Comparison of ENCODE assay signal across 19 mouse cellular contexts in genomic region chr10:83970501-83970900, GRCm38 (mm10).
DNase-seq lines count a peak whose midpoint lies in the region; ATAC-seq and TF ChIP-seq lines count a peak whose summit lies in the region.
"Had no signal": no experiment of that assay in that cellular context is flagged by ENCODE, and none has a peak within 500 bp of the region (broad histone marks: within the 10 kb centered on the region; RNA-seq: fewer than 3 reads in every experiment).

No protein-coding gene starts in this region.

- H3K27ac ChIP-seq in heart, adult 2 months = no peak overlapping the region
- no peak overlapping the region; the same call in 1 of the 2 replicates for H3K27ac ChIP-seq in lung, embryonic 16.5 days (ENCODE audit: low read length)
- 0 out of 2 replicates have a peak overlapping the region, but pooled peaks have one; percentile 3 for H3K27ac ChIP-seq in heart, embryonic 13.5 days (replicated peaks)
- no peak overlapping the region for H3K27ac ChIP-seq in midbrain, embryonic 11.5 days (ENCODE audit: low read depth, low read length)
- no peak overlapping the region for H3K27ac ChIP-seq in midbrain, postnatal 0 days (ENCODE audit: low read depth, low read length)
- H3K27ac ChIP-seq: embryonic facial prominence, embryonic 15.5 days; forebrain, embryonic 15.5 days; hindbrain, embryonic 13.5 days; macrophage; midbrain, embryonic 13.5 days had no signal

- TF ChIP-seq EP300 in heart, adult 2 months (IDR thresholded peaks at IDR 0.05; ENCODE audit: insufficient read depth, low read depth, low read length) = no peak

- DNase-seq in heart, adult 2 months = peak in 1 of 2 experiments; percentile 41
- DNase-seq in heart, postnatal 25 days (ENCODE audit: low spot score) = no peak
- DNase-seq in lung, postnatal 25 days (ENCODE audit: low spot score) = no peak
- DNase-seq in kidney, postnatal 4 days = peak; percentile 39 to 52
- no peak for DNase-seq in midbrain, embryonic 11.5 days (ENCODE audit: low spot score, missing footprints)
- no peak for DNase-seq in midbrain, postnatal 0 days (ENCODE audit: low spot score)
- DNase-seq: adrenal gland, postnatal 10 days; cerebellum, adult 8-10 months; left cerebral cortex, postnatal 4 days; thymus, postnatal 25 days had no signal

- no peaks in the 10 kb centered on the region for H3K36me3 ChIP-seq in heart, adult 2 months (ENCODE audit: control insufficient read depth, insufficient read depth, low read length)
- H3K36me3 ChIP-seq in lung, embryonic 16.5 days (ENCODE audit: control insufficient read depth, insufficient read depth, low read length) = no peaks in the 10 kb centered on the region
- no peaks in the 10 kb centered on the region for H3K36me3 ChIP-seq in heart, embryonic 13.5 days
- H3K36me3 ChIP-seq in midbrain, embryonic 11.5 days (ENCODE audit: control insufficient read depth, insufficient read depth, low read length) = no peaks in the 10 kb centered on the region
- H3K36me3 ChIP-seq in midbrain, postnatal 0 days (ENCODE audit: insufficient read depth, low read length) = no peaks in the 10 kb centered on the region
- H3K36me3 ChIP-seq: embryonic facial prominence, embryonic 15.5 days; forebrain, embryonic 15.5 days; G1E; hindbrain, embryonic 13.5 days; midbrain, embryonic 13.5 days had no signal

- peak; percentile 29; the same call in 1 of the 2 replicates for TF ChIP-seq CTCF in heart, adult 2 months (IDR thresholded peaks at IDR 0.05)
- no peak for TF ChIP-seq CTCF in midbrain, postnatal 0 days (IDR thresholded peaks at IDR 0.05)

- 50% methylated on average over 3 of the region's 3 CpGs for WGBS in heart, adult 2 months
- 42% methylated on average over 3 of the region's 3 CpGs for WGBS in lung, embryonic 16.5 days
- WGBS in heart, embryonic 13.5 days = 49% methylated on average over 3 of the region's 3 CpGs
- WGBS in midbrain, embryonic 11.5 days = 73% methylated on average over 3 of the region's 3 CpGs
- 75% methylated on average over 3 of the region's 3 CpGs for WGBS in midbrain, postnatal 0 days

- no peak overlapping the region for H3K4me2 ChIP-seq in lung, embryonic 16.5 days (ENCODE audit: low read depth, low read length)
- no peak overlapping the region for H3K4me2 ChIP-seq in heart, embryonic 13.5 days
- H3K4me2 ChIP-seq in midbrain, embryonic 11.5 days = no peak overlapping the region
- no peak overlapping the region for H3K4me2 ChIP-seq in midbrain, postnatal 0 days (ENCODE audit: low read depth, low read length, poor library complexity, severe bottlenecking)
- H3K4me2 ChIP-seq: embryonic facial prominence, embryonic 15.5 days; forebrain, embryonic 15.5 days; hindbrain, embryonic 13.5 days; liver, embryonic 11.5 days; midbrain, embryonic 13.5 days had no signal

- intact Hi-C loops in heart, adult 2 months (cut with DNase I) = no loop called here
- intact Hi-C loops in heart, postnatal 25 days (cut with DNase I) = no loop called here

- H3K9me3 ChIP-seq in lung, embryonic 16.5 days (ENCODE audit: control insufficient read depth, low read length) = no peaks in the 10 kb centered on the region
- H3K9me3 ChIP-seq in heart, embryonic 13.5 days = no peaks in the 10 kb centered on the region
- H3K9me3 ChIP-seq in midbrain, embryonic 11.5 days (ENCODE audit: control insufficient read depth, low read length) = no peaks in the 10 kb centered on the region
- H3K9me3 ChIP-seq in midbrain, postnatal 0 days (ENCODE audit: low read length) = peaks cover 3% of the 10 kb centered on the region; the same call in 1 of the 2 replicates
- H3K9me3 ChIP-seq: embryonic facial prominence, embryonic 15.5 days; forebrain, embryonic 15.5 days; hindbrain, embryonic 13.5 days; midbrain, embryonic 13.5 days had no signal

- ATAC-seq in lung, embryonic 16.5 days (ENCODE audit: low read depth) = peak; percentile 60
- ATAC-seq in heart, embryonic 13.5 days (ENCODE audit: extremely low read depth, insufficient number of reproducible peaks, low FRiP score, low TSS enrichment) = no peak
- ATAC-seq in midbrain, embryonic 11.5 days (ENCODE audit: low FRiP score) = no peak
- ATAC-seq in midbrain, postnatal 0 days (ENCODE audit: low FRiP score) = no peak
- ATAC-seq: forebrain, embryonic 15.5 days; midbrain, embryonic 13.5 days had no signal

- no peaks in the 10 kb centered on the region for H3K27me3 ChIP-seq in heart, adult 2 months (ENCODE audit: control insufficient read depth, insufficient read depth, low read length)
- H3K27me3 ChIP-seq in lung, embryonic 16.5 days (ENCODE audit: control insufficient read depth, insufficient read depth, low read depth, low read length) = no peaks in the 10 kb centered on the region
- no peaks in the 10 kb centered on the region for H3K27me3 ChIP-seq in heart, embryonic 13.5 days (replicated peaks)
- no peaks in the 10 kb centered on the region for H3K27me3 ChIP-seq in midbrain, embryonic 11.5 days (ENCODE audit: control insufficient read depth, insufficient read depth, low read length)
- no peaks in the 10 kb centered on the region for H3K27me3 ChIP-seq in midbrain, postnatal 0 days (ENCODE audit: insufficient read depth, low read length)
- H3K27me3 ChIP-seq: embryonic facial prominence, embryonic 15.5 days; forebrain, embryonic 15.5 days; hindbrain, embryonic 13.5 days; midbrain, embryonic 13.5 days had no signal

- no peak for TF ChIP-seq POLR2A in heart, adult 2 months (IDR thresholded peaks at IDR 0.05; ENCODE audit: insufficient read depth, low read depth, low read length)

- H3K4me3 ChIP-seq in heart, adult 2 months = no peak overlapping the region
- H3K4me3 ChIP-seq in lung, embryonic 16.5 days (ENCODE audit: low read length) = no peak overlapping the region
- H3K4me3 ChIP-seq in heart, embryonic 13.5 days = no peak overlapping the region
- no peak overlapping the region for H3K4me3 ChIP-seq in midbrain, embryonic 11.5 days (ENCODE audit: low read depth, low read length)
- H3K4me3 ChIP-seq in midbrain, postnatal 0 days (ENCODE audit: low read depth, low read length) = no peak overlapping the region
- H3K4me3 ChIP-seq: embryonic facial prominence, embryonic 15.5 days; forebrain, embryonic 15.5 days; hindbrain, embryonic 13.5 days; midbrain, embryonic 13.5 days had no signal

- no peaks in the 10 kb centered on the region for H3K79me2 ChIP-seq in heart, adult 2 months (replicated peaks; ENCODE audit: control insufficient read depth, insufficient read depth, low read length)

- peaks cover 2% of the 10 kb centered on the region for H3K4me1 ChIP-seq in heart, adult 2 months (ENCODE audit: control insufficient read depth, insufficient read depth, low read length)
- 0 out of 2 replicates have a peak, but pooled peaks cover 4% of the 10 kb centered on the region for H3K4me1 ChIP-seq in lung, embryonic 16.5 days (replicated peaks; ENCODE audit: control insufficient read depth, insufficient read depth, low read length)
- peaks cover 23% of the 10 kb centered on the region for H3K4me1 ChIP-seq in heart, embryonic 13.5 days
- H3K4me1 ChIP-seq in midbrain, embryonic 11.5 days (ENCODE audit: control insufficient read depth, insufficient read depth, low read length) = no peaks in the 10 kb centered on the region
- no peaks in the 10 kb centered on the region for H3K4me1 ChIP-seq in midbrain, postnatal 0 days (ENCODE audit: insufficient read depth, low read length)
- H3K4me1 ChIP-seq: hindbrain, embryonic 13.5 days; midbrain, embryonic 13.5 days had no signal

- H3K9ac ChIP-seq in heart, adult 2 months (ENCODE audit: low read depth, low read length) = no peak overlapping the region
- H3K9ac ChIP-seq in lung, embryonic 16.5 days (ENCODE audit: low read length) = no peak overlapping the region
- H3K9ac ChIP-seq in heart, embryonic 13.5 days = no peak overlapping the region
- no peak overlapping the region for H3K9ac ChIP-seq in midbrain, embryonic 11.5 days (ENCODE audit: low read length)
- H3K9ac ChIP-seq in midbrain, postnatal 0 days (replicated peaks; ENCODE audit: low read length, poor library complexity, severe bottlenecking) = no peak overlapping the region
- H3K9ac ChIP-seq: embryonic facial prominence, embryonic 15.5 days; forebrain, embryonic 15.5 days; hindbrain, embryonic 13.5 days; midbrain, embryonic 13.5 days had no signal

Comparison
In these comparisons a context has a peak if more than half of its experiments do, and no peak if none do; other contexts are left out.
1. DNase-seq: peak in kidney, postnatal 4 days (2 of 2); none in heart, postnatal 25 days (single experiment), lung, postnatal 25 days (single experiment), midbrain, embryonic 11.5 days (single experiment) and midbrain, postnatal 0 days (single experiment).